Mouse (Mus musculus): ENCODE measurements around the gene Ank2. TPM values are rescaled to one million over a fixed set of nuclear protein-coding genes. Genes with fewer than 3 reads are reported as not detected.

Gene Ank2
- polyA plus RNA-seq, 1 experiment from 2014 or later: 30.8 TPM

DNA sequence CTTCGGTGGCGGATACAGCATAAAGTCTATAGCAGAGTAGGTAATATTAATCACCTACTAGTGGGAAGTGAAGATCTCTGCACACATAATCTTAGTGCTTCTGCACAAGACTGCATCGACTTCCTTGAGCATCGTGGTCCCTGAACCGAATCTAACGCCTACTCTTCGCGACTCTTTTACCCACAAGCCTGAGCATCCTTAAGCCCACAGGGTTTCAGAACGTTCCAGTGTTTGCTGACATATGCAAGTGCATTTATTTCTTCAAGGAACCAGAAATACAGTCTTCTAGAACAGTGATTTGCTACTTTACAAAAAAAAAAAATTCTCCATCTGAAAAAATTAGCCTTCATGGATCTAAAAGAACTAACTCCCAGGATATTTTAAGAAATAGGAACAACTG lies 527.6 kb downstream of the Ank2 start:
- Histone ChIP-seq H3K36me3 (ENCODE audit: control insufficient read depth, insufficient read depth, low read length) (no peaks in the 10 kb centered on the region), H3K4me2 (no peak overlapping the region), H3K4me3 (ENCODE audit: low read depth, low read length) (no peak overlapping the region), H3K9ac (ENCODE audit: low read depth, low read length) (no peak overlapping the region), H3K4me1 (ENCODE audit: control insufficient read depth, insufficient read depth, low read length) (no peaks in the 10 kb centered on the region), H3K9me3 (replicated peaks; ENCODE audit: control insufficient read depth, low read length) (no peaks in the 10 kb centered on the region), H3K27me3 (ENCODE audit: control insufficient read depth, insufficient read depth, low read length) (no peaks in the 10 kb centered on the region), H3K27ac (ENCODE audit: low read depth, low read length) (no peak overlapping the region)
- 87% methylated on average over 9 of the region's 9 CpGs for WGBS (ENCODE audit: insufficient replicate concordance)
- ATAC-seq (replicated peaks; ENCODE audit: insufficient number of reproducible peaks, low FRiP score, low TSS enrichment): no peak

DNA sequence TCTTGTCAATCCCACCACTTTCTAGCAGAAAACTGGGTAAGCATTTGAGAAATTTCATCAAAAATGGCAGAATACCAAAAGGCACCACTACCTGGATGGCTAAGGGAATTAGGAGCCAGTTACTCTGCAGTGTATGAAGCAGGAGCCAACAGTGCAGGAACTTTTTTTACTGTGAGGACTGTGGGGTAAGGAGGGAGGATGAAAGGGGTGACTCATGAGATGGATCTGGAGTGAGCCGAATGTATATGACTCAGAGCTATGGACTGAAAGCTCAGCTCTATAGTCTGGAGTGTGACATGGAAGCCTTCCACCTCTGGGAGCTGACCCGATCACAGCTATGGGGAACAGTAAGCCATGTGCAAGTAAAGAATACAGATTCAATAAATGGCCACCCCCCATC lies 530.4 kb downstream of the Ank2 start:
- H3K9ac ChIP-seq (ENCODE audit: low read depth, low read length): no peak overlapping the region
- no peak for ATAC-seq (replicated peaks; ENCODE audit: insufficient number of reproducible peaks, low FRiP score, low TSS enrichment)
- H3K4me2 ChIP-seq: no peak overlapping the region
- no peaks in the 10 kb centered on the region for H3K27me3 ChIP-seq (ENCODE audit: control insufficient read depth, insufficient read depth, low read length)
- no peaks in the 10 kb centered on the region; the same call in 1 of the 2 replicates for H3K36me3 ChIP-seq (ENCODE audit: control insufficient read depth, insufficient read depth, low read length)
- no peak overlapping the region for H3K27ac ChIP-seq (ENCODE audit: low read depth, low read length)
- WGBS (ENCODE audit: insufficient replicate concordance): 61% methylated on average over 2 of the region's 2 CpGs
- H3K4me3 ChIP-seq (ENCODE audit: low read depth, low read length): no peak overlapping the region
- H3K9me3 ChIP-seq (replicated peaks; ENCODE audit: control insufficient read depth, low read length): no peaks in the 10 kb centered on the region
- H3K4me1 ChIP-seq (ENCODE audit: control insufficient read depth, insufficient read depth, low read length): no peaks in the 10 kb centered on the region

DNA sequence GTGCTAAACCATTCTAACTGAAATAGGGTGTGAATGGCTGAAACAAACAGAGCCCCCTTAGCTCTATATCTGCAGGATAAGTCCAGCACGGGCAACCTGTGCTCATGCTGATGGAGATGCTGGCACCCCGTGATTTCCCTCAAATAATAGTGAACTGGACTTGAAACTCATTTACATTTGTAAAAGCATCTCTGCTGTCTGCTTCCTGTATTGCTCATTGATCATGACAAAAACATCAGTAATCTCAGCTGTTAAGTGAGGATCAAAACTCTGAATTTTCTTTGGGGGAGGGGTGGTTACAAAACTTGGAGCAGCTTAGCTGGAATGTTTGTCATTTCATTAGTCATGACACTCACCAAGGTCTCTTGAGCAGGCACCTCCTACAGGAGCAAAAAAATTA lies 533.4 kb downstream of the Ank2 start:
- Histone ChIP-seq H3K27me3 (ENCODE audit: control insufficient read depth, insufficient read depth, low read length) (no peaks in the 10 kb centered on the region), H3K4me1 (ENCODE audit: control insufficient read depth, insufficient read depth, low read length) (no peaks in the 10 kb centered on the region), H3K36me3 (ENCODE audit: control insufficient read depth, insufficient read depth, low read length) (no peaks in the 10 kb centered on the region; the same call in 1 of the 2 replicates), H3K9me3 (replicated peaks; ENCODE audit: control insufficient read depth, low read length) (no peaks in the 10 kb centered on the region), H3K9ac (ENCODE audit: low read depth, low read length) (no peak overlapping the region), H3K4me3 (ENCODE audit: low read depth, low read length) (no peak overlapping the region), H3K4me2 (no peak overlapping the region), H3K27ac (ENCODE audit: low read depth, low read length) (no peak overlapping the region)
- no peak for ATAC-seq (replicated peaks; ENCODE audit: insufficient number of reproducible peaks, low FRiP score, low TSS enrichment)
- 83% methylated on average over 2 of the region's 2 CpGs for WGBS (ENCODE audit: insufficient replicate concordance)

DNA sequence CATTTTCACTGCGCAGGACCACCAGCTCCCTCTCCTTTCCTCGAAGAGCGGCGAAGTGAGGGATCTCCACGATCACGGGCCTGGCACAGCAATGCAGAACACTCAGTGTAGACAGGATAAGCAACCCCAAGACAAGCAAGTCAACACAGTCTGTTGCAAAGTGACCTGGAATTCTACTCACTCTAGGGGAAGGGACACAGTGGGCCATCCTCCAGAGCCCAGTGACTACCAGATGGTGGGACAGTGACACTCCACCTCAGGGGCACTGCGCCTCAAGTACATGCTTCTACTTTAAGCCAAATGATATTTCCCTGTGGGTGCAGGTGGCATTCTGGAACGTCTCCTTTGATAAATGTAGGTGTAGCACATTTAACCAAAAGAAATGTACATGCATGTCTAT lies 536.8 kb downstream of the Ank2 start:
- H3K9ac ChIP-seq (ENCODE audit: low read depth, low read length): no peak overlapping the region
- H3K27me3 ChIP-seq (ENCODE audit: control insufficient read depth, insufficient read depth, low read length): no peaks in the 10 kb centered on the region
- 90% methylated on average over 8 of the region's 8 CpGs for WGBS (ENCODE audit: insufficient replicate concordance)
- H3K27ac ChIP-seq (ENCODE audit: low read depth, low read length): no peak overlapping the region
- H3K4me3 ChIP-seq (ENCODE audit: low read depth, low read length): no peak overlapping the region
- no peak for ATAC-seq (replicated peaks; ENCODE audit: insufficient number of reproducible peaks, low FRiP score, low TSS enrichment)
- H3K36me3 ChIP-seq (ENCODE audit: control insufficient read depth, insufficient read depth, low read length): no peaks in the 10 kb centered on the region; the same call in 1 of the 2 replicates
- H3K4me2 ChIP-seq: no peak overlapping the region
- H3K4me1 ChIP-seq (ENCODE audit: control insufficient read depth, insufficient read depth, low read length): no peaks in the 10 kb centered on the region
- H3K9me3 ChIP-seq (replicated peaks; ENCODE audit: control insufficient read depth, low read length): no peaks in the 10 kb centered on the region

DNA sequence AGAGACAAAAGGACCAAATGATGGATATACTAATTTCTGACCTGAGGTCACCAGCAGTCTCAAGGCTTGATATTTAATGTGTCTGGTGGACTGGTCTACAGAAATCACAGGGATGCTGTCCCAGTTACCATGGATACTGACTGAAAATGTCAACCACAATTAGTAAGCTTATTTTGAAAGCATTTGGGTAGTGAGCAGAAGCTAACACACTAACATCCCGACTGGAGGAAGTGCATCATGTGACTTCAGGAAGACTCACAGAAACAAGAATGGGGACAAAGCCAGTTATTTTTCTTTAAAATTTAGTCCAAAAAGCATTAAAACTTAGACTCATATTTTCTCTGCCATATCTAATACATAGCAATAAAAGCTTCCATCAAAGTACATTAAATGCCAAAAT lies 546.5 kb downstream of the Ank2 start:
- Histone ChIP-seq H3K36me3 (ENCODE audit: control insufficient read depth, insufficient read depth, low read length) (no peaks in the 10 kb centered on the region), H3K27ac (ENCODE audit: low read depth, low read length) (no peak overlapping the region), H3K9ac (ENCODE audit: low read depth, low read length) (no peak overlapping the region), H3K4me1 (ENCODE audit: control insufficient read depth, insufficient read depth, low read length) (no peaks in the 10 kb centered on the region), H3K27me3 (ENCODE audit: control insufficient read depth, insufficient read depth, low read length) (no peaks in the 10 kb centered on the region), H3K4me3 (ENCODE audit: low read depth, low read length) (no peak overlapping the region), H3K9me3 (replicated peaks; ENCODE audit: control insufficient read depth, low read length) (no peaks in the 10 kb centered on the region), H3K4me2 (no peak overlapping the region)
- no peak for ATAC-seq (replicated peaks; ENCODE audit: insufficient number of reproducible peaks, low FRiP score, low TSS enrichment)
- WGBS (ENCODE audit: insufficient replicate concordance): 64% methylated on average over 1 of the region's 1 CpGs

DNA sequence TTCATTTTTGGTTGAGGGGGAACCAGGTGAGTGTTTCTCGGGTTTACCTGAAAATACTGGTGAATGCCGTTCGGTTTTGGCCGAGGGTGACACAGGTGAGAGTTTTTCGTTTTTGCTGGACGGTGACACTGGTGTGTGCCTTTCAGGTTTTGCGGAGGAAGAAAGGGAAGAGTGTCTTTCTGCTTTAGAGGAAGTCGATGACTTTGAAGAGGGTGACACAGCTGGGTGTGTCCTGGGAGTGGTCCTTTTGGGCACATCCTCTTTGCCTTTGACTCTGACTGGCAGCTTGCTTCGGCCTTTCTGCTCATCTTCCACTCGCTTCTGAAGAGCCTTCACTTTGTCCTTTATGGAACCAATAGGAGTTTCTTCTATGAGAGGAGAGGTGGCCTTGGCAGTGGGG lies 552.6 kb downstream of the Ank2 start:
- H3K27me3 ChIP-seq (ENCODE audit: control insufficient read depth, insufficient read depth, low read length): no peaks in the 10 kb centered on the region
- no peak overlapping the region for H3K9ac ChIP-seq (ENCODE audit: low read depth, low read length)
- no peak overlapping the region for H3K27ac ChIP-seq (ENCODE audit: low read depth, low read length)
- H3K36me3 ChIP-seq (ENCODE audit: control insufficient read depth, insufficient read depth, low read length): no peaks in the 10 kb centered on the region
- H3K4me2 ChIP-seq: no peak overlapping the region
- H3K4me1 ChIP-seq (ENCODE audit: control insufficient read depth, insufficient read depth, low read length): no peaks in the 10 kb centered on the region
- no peak overlapping the region for H3K4me3 ChIP-seq (ENCODE audit: low read depth, low read length)
- 86% methylated on average over 10 of the region's 10 CpGs for WGBS (ENCODE audit: insufficient replicate concordance)
- no peak for ATAC-seq (replicated peaks; ENCODE audit: insufficient number of reproducible peaks, low FRiP score, low TSS enrichment)
- H3K9me3 ChIP-seq (replicated peaks; ENCODE audit: control insufficient read depth, low read length): no peaks in the 10 kb centered on the region

DNA sequence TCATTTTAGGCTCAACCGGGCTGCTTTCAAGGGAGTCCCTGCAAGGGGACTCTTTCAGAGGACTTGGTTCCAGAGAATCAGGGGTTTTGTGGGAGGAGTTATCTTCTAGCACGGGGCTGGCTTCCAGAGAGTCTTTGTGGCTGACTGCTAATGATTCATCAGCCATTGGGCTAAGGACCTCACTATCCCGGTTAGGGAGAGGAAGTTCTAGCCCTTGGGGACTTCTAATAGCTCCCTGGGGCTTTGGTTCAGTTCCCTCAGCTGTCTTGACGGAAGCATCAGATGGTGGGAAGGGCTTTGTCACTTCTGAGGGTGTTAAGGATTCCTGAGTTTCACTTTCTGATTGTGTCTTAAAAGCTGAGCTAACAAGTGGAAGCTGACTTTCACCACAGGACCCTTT lies 554.3 kb downstream of the Ank2 start:
- H3K36me3 ChIP-seq (ENCODE audit: control insufficient read depth, insufficient read depth, low read length): no peaks in the 10 kb centered on the region
- no peak overlapping the region for H3K4me3 ChIP-seq (ENCODE audit: low read depth, low read length)
- H3K4me1 ChIP-seq (ENCODE audit: control insufficient read depth, insufficient read depth, low read length): no peaks in the 10 kb centered on the region
- WGBS (ENCODE audit: insufficient replicate concordance): 44% methylated on average over 4 of the region's 4 CpGs
- H3K27me3 ChIP-seq (ENCODE audit: control insufficient read depth, insufficient read depth, low read length): no peaks in the 10 kb centered on the region
- no peak overlapping the region for H3K9ac ChIP-seq (ENCODE audit: low read depth, low read length)
- no peak overlapping the region for H3K4me2 ChIP-seq
- no peak for ATAC-seq (replicated peaks; ENCODE audit: insufficient number of reproducible peaks, low FRiP score, low TSS enrichment)
- H3K27ac ChIP-seq (ENCODE audit: low read depth, low read length): no peak overlapping the region
- no peaks in the 10 kb centered on the region for H3K9me3 ChIP-seq (replicated peaks; ENCODE audit: control insufficient read depth, low read length)

DNA sequence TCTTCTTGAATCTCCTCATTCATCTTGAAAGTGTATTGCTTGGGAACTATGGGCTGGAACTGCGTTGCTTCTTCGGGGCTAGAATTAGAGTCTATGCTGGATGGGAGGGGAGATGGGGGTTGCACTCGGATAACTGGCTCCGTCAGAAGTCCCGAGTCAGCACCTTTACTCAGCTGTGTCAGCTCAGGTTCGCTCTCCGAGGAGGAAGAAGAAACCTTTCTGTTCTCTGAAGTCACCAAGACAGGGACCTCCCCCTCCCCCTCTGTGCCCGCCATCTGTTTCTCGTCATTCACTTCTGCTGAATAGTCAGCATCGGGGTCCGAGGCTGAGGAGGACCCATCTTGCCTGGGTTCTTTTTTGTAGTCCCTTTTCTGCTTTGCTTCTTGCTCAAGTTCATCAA lies 555.1 kb downstream of the Ank2 start:
- H3K36me3 ChIP-seq (ENCODE audit: control insufficient read depth, insufficient read depth, low read length): no peaks in the 10 kb centered on the region
- H3K4me2 ChIP-seq: no peak overlapping the region
- H3K9ac ChIP-seq (ENCODE audit: low read depth, low read length): no peak overlapping the region
- no peak for ATAC-seq (replicated peaks; ENCODE audit: insufficient number of reproducible peaks, low FRiP score, low TSS enrichment)
- 55% methylated on average over 11 of the region's 11 CpGs for WGBS (ENCODE audit: insufficient replicate concordance)
- no peaks in the 10 kb centered on the region for H3K4me1 ChIP-seq (ENCODE audit: control insufficient read depth, insufficient read depth, low read length)
- no peaks in the 10 kb centered on the region for H3K9me3 ChIP-seq (replicated peaks; ENCODE audit: control insufficient read depth, low read length)
- no peaks in the 10 kb centered on the region for H3K27me3 ChIP-seq (ENCODE audit: control insufficient read depth, insufficient read depth, low read length)
- H3K27ac ChIP-seq (ENCODE audit: low read depth, low read length): no peak overlapping the region
- no peak overlapping the region for H3K4me3 ChIP-seq (ENCODE audit: low read depth, low read length)

DNA sequence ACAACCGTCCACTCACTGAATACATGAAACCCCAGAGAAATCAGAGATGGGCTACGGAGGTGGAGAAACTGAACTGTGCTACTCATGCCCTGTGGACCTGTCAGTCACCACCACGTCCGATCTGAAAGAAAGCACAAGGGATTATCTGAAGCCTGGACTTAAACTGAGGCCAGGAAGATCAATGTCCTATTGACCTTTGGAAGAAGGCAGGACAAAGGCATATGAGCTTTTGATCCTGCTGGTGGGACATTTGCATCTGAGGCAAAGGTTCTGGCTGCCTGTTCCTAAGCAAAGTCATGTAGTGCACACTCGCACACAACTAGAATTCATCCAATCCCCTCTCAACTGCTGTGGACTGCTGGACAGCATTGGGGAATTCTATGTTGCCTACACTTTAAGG lies 558.7 kb downstream of the Ank2 start:
- no peaks in the 10 kb centered on the region for H3K9me3 ChIP-seq (replicated peaks; ENCODE audit: control insufficient read depth, low read length)
- WGBS (ENCODE audit: insufficient replicate concordance): 76% methylated on average over 5 of the region's 5 CpGs
- H3K4me1 ChIP-seq (ENCODE audit: control insufficient read depth, insufficient read depth, low read length): no peaks in the 10 kb centered on the region
- no peak overlapping the region for H3K4me2 ChIP-seq
- no peak for ATAC-seq (replicated peaks; ENCODE audit: insufficient number of reproducible peaks, low FRiP score, low TSS enrichment)
- H3K36me3 ChIP-seq (ENCODE audit: control insufficient read depth, insufficient read depth, low read length): no peaks in the 10 kb centered on the region
- no peak overlapping the region for H3K27ac ChIP-seq (ENCODE audit: low read depth, low read length)
- no peak overlapping the region for H3K4me3 ChIP-seq (ENCODE audit: low read depth, low read length)
- no peak overlapping the region for H3K9ac ChIP-seq (ENCODE audit: low read depth, low read length)
- no peaks in the 10 kb centered on the region for H3K27me3 ChIP-seq (ENCODE audit: control insufficient read depth, insufficient read depth, low read length)

All from heart, embryonic 11.5 days (tissue).